Mouse (Mus musculus): ENCODE measurements around the gene Slc2a9. TPM values are rescaled to one million over a fixed set of nuclear protein-coding genes. Genes with fewer than 3 reads are reported as not detected.

The Slc2a9 gene
- polyA plus RNA-seq, 1 experiment from 2014 or later = 0.20 TPM

GRCm38 (mm10) chr5:38450936-38451335 is 52.0 kb downstream of the Slc2a9 start:
- H3K4me2 ChIP-seq = no peak overlapping the region
- WGBS = 73% methylated on average over 3 of the region's 3 CpGs

GRCm38 (mm10) chr5:38449607-38450006 is 53.3 kb downstream of the Slc2a9 start:
- Histone ChIP-seq H3K27ac (no peak overlapping the region), H3K9ac (no peak overlapping the region), H3K9me3 (replicated peaks) (no peaks in the 10 kb centered on the region), H3K4me1 (replicated peaks) (no peaks in the 10 kb centered on the region), H3K4me2 (no peak overlapping the region), H3K4me3 (no peak overlapping the region), H3K36me3 (no peaks in the 10 kb centered on the region), H3K27me3 (no peaks in the 10 kb centered on the region)
- ATAC-seq (replicated peaks; ENCODE audit: insufficient number of reproducible peaks, insufficient read depth, low FRiP score, low read depth) = no peak
- WGBS = 77% methylated on average over 8 of the region's 8 CpGs

More at GRCm38 (mm10) chr5:38450936-38451335, 52.0 kb downstream of the Slc2a9 start:
- ATAC-seq (replicated peaks; ENCODE audit: insufficient number of reproducible peaks, insufficient read depth, low FRiP score, low read depth) = no peak
- Histone ChIP-seq H3K9ac (no peak overlapping the region), H3K27me3 (no peaks in the 10 kb centered on the region), H3K4me1 (replicated peaks) (no peaks in the 10 kb centered on the region), H3K9me3 (replicated peaks) (no peaks in the 10 kb centered on the region), H3K27ac (no peak overlapping the region), H3K4me3 (no peak overlapping the region), H3K36me3 (no peaks in the 10 kb centered on the region)

- no peaks in the 10 kb centered on the region for H3K36me3 ChIP-seq
- WGBS = 72% methylated on average over 3 of the region's 3 CpGs
Observed at GRCm38 (mm10) chr5:38448121-38448520, 54.8 kb downstream of the Slc2a9 start.

GRCm38 (mm10) chr5:38446316-38446975 is 56.5 kb downstream of the Slc2a9 start:
- Histone ChIP-seq H3K36me3 (no peaks in the 10 kb centered on the region), H3K4me2 (no peak overlapping the region), H3K27me3 (no peaks in the 10 kb centered on the region), H3K27ac (no peak overlapping the region), H3K4me1 (replicated peaks) (no peaks in the 10 kb centered on the region), H3K9me3 (replicated peaks) (no peaks in the 10 kb centered on the region), H3K4me3 (no peak overlapping the region), H3K9ac (no peak overlapping the region)
- ATAC-seq (replicated peaks; ENCODE audit: insufficient number of reproducible peaks, insufficient read depth, low FRiP score, low read depth) = no peak
- 55% methylated on average over 14 of the region's 14 CpGs for WGBS

More at GRCm38 (mm10) chr5:38448121-38448520, 54.8 kb downstream of the Slc2a9 start:
- ATAC-seq (replicated peaks; ENCODE audit: insufficient number of reproducible peaks, insufficient read depth, low FRiP score, low read depth) = no peak
- Histone ChIP-seq H3K27ac (no peak overlapping the region), H3K27me3 (no peaks in the 10 kb centered on the region), H3K4me1 (replicated peaks) (no peaks in the 10 kb centered on the region), H3K9ac (no peak overlapping the region), H3K9me3 (replicated peaks) (no peaks in the 10 kb centered on the region), H3K4me2 (no peak overlapping the region), H3K4me3 (no peak overlapping the region)

GRCm38 (mm10) chr5:38441088-38441839 is 61.7 kb downstream of the Slc2a9 start:
- H3K4me1 ChIP-seq (replicated peaks) = no peaks in the 10 kb centered on the region
- 61% methylated on average over 10 of the region's 10 CpGs for WGBS
- no peak for ATAC-seq (replicated peaks; ENCODE audit: insufficient number of reproducible peaks, insufficient read depth, low FRiP score, low read depth)

GRCm38 (mm10) chr5:38440252-38441005 is 62.5 kb downstream of the Slc2a9 start:
- Histone ChIP-seq H3K36me3 (no peaks in the 10 kb centered on the region), H3K9ac (no peak overlapping the region), H3K4me1 (replicated peaks) (no peaks in the 10 kb centered on the region), H3K9me3 (replicated peaks) (no peaks in the 10 kb centered on the region), H3K4me2 (no peak overlapping the region), H3K27me3 (no peaks in the 10 kb centered on the region), H3K27ac (no peak overlapping the region), H3K4me3 (no peak overlapping the region)
- ATAC-seq (replicated peaks; ENCODE audit: insufficient number of reproducible peaks, insufficient read depth, low FRiP score, low read depth) = no peak
- 78% methylated on average over 9 of the region's 9 CpGs for WGBS

More at GRCm38 (mm10) chr5:38441088-38441839, 61.7 kb downstream of the Slc2a9 start:
- Histone ChIP-seq H3K9ac (no peak overlapping the region), H3K4me2 (no peak overlapping the region), H3K27ac (no peak overlapping the region), H3K36me3 (no peaks in the 10 kb centered on the region), H3K27me3 (no peaks in the 10 kb centered on the region), H3K9me3 (replicated peaks) (no peaks in the 10 kb centered on the region), H3K4me3 (no peak overlapping the region)

GRCm38 (mm10) chr5:38436681-38437080 is 66.3 kb downstream of the Slc2a9 start:
- 88% methylated on average over 11 of the region's 11 CpGs for WGBS
- Histone ChIP-seq H3K9me3 (replicated peaks) (no peaks in the 10 kb centered on the region), H3K4me2 (no peak overlapping the region), H3K9ac (no peak overlapping the region), H3K4me1 (replicated peaks) (no peaks in the 10 kb centered on the region), H3K27me3 (no peaks in the 10 kb centered on the region), H3K4me3 (no peak overlapping the region), H3K27ac (no peak overlapping the region), H3K36me3 (no peaks in the 10 kb centered on the region)
- ATAC-seq (replicated peaks; ENCODE audit: insufficient number of reproducible peaks, insufficient read depth, low FRiP score, low read depth) = no peak

GRCm38 (mm10) chr5:38434875-38435274 is 68.1 kb downstream of the Slc2a9 start:
- no peak for ATAC-seq (replicated peaks; ENCODE audit: insufficient number of reproducible peaks, insufficient read depth, low FRiP score, low read depth)
- 60% methylated on average over 3 of the region's 3 CpGs for WGBS
- no peaks in the 10 kb centered on the region for H3K4me1 ChIP-seq (replicated peaks)
- H3K27ac ChIP-seq = no peak overlapping the region
- no peak overlapping the region for H3K9ac ChIP-seq
- H3K4me2 ChIP-seq = no peak overlapping the region
- H3K4me3 ChIP-seq = no peak overlapping the region
- no peaks in the 10 kb centered on the region for H3K27me3 ChIP-seq
- H3K9me3 ChIP-seq (replicated peaks) = no peaks in the 10 kb centered on the region
- no peaks in the 10 kb centered on the region for H3K36me3 ChIP-seq

- no peak overlapping the region for H3K4me3 ChIP-seq
- 65% methylated on average over 7 of the region's 7 CpGs for WGBS
- H3K4me2 ChIP-seq = no peak overlapping the region
Observed at GRCm38 (mm10) chr5:38431201-38431600, 71.7 kb downstream of the Slc2a9 start.

GRCm38 (mm10) chr5:38429106-38429505 is 73.8 kb downstream of the Slc2a9 start:
- Histone ChIP-seq H3K4me3 (no peak overlapping the region), H3K27me3 (no peaks in the 10 kb centered on the region), H3K36me3 (no peaks in the 10 kb centered on the region), H3K9ac (no peak overlapping the region), H3K4me2 (no peak overlapping the region), H3K9me3 (replicated peaks) (no peaks in the 10 kb centered on the region), H3K4me1 (replicated peaks) (no peaks in the 10 kb centered on the region), H3K27ac (no peak overlapping the region)
- ATAC-seq (replicated peaks; ENCODE audit: insufficient number of reproducible peaks, insufficient read depth, low FRiP score, low read depth) = no peak
- 39% methylated on average over 6 of the region's 6 CpGs for WGBS

More at GRCm38 (mm10) chr5:38431201-38431600, 71.7 kb downstream of the Slc2a9 start:
- H3K4me1 ChIP-seq (replicated peaks) = no peaks in the 10 kb centered on the region
- no peak for ATAC-seq (replicated peaks; ENCODE audit: insufficient number of reproducible peaks, insufficient read depth, low FRiP score, low read depth)
- H3K27me3 ChIP-seq = no peaks in the 10 kb centered on the region
- H3K27ac ChIP-seq = no peak overlapping the region
- H3K36me3 ChIP-seq = no peaks in the 10 kb centered on the region
- H3K9me3 ChIP-seq (replicated peaks) = no peaks in the 10 kb centered on the region
- H3K9ac ChIP-seq = no peak overlapping the region

- H3K9me3 ChIP-seq (replicated peaks) = no peaks in the 10 kb centered on the region
- 53% methylated on average over 5 of the region's 5 CpGs for WGBS
Observed at GRCm38 (mm10) chr5:38427757-38428156, 75.2 kb downstream of the Slc2a9 start.

More at GRCm38 (mm10) chr5:38427757-38428156, 75.2 kb downstream of the Slc2a9 start:
- no peak for ATAC-seq (replicated peaks; ENCODE audit: insufficient number of reproducible peaks, insufficient read depth, low FRiP score, low read depth)
- no peak overlapping the region for H3K27ac ChIP-seq
- H3K4me3 ChIP-seq = no peak overlapping the region
- H3K36me3 ChIP-seq = no peaks in the 10 kb centered on the region
- no peaks in the 10 kb centered on the region for H3K4me1 ChIP-seq (replicated peaks)
- no peak overlapping the region for H3K4me2 ChIP-seq
- H3K9ac ChIP-seq = no peak overlapping the region
- H3K27me3 ChIP-seq = no peaks in the 10 kb centered on the region

All from heart, embryonic 15.5 days (tissue).